Mouse (Mus musculus): ENCODE data around the gene Gli2.

GRCm38 (mm10) chr1:118907574-118907973 lies 145.8 kb downstream of the Gli2 start:
- no peak for TF ChIP-seq CTCF (IDR thresholded peaks at IDR 0.05; ENCODE audit: control insufficient read depth, insufficient read depth, insufficient replicate concordance, low read depth, low read length)
- no peak for TF ChIP-seq POLR2A (IDR thresholded peaks at IDR 0.05; ENCODE audit: control insufficient read depth, low read depth, low read length)

Measured in testis, adult 2 months (tissue).